Mouse (Mus musculus): ENCODE measurements around the gene Tfcp2.

Gene Tfcp2

DNA sequence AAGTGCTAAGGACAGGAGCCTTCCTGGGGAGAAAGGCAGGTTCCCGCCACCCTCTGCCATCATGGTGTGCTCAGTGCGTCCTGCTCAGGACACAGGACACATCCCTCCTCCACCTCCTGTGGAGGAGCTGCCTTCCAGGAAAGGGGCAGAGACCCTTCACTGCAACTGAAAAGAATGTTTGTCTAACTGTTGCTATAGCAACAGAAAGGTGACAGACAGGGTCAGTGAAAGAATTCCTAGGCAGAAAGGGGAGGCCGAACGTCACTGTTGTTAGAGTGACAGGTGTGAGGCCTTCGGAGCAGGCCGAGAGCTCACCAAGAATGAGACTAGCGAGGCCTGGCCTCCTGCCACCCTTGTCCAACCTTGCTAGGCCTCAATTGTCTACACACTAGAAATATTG is 65.4 kb downstream of the Tfcp2 start:
- DNase-seq (ENCODE audit: low spot score): no peak

DNA sequence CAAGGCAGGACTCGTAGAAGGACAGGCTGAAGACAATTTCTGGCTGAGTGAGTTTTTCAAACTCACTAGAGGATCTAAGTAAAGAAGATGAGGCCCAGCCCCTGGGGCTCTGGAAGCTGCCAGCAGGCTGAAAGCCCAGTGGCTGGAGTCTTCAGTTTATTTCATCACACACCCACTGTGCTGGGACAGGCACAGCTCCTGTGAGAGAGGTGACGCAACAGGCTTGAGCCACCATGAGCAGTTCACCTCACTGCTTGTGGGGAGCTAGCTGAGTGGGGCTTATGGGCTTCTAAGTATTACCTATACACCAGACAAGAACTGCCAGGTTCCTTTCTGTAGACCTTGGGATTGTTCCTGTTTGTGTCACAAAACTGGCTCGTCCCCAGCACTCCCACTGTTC is 66.2 kb downstream of the Tfcp2 start:
- DNase-seq (ENCODE audit: low spot score): no peak

DNA sequence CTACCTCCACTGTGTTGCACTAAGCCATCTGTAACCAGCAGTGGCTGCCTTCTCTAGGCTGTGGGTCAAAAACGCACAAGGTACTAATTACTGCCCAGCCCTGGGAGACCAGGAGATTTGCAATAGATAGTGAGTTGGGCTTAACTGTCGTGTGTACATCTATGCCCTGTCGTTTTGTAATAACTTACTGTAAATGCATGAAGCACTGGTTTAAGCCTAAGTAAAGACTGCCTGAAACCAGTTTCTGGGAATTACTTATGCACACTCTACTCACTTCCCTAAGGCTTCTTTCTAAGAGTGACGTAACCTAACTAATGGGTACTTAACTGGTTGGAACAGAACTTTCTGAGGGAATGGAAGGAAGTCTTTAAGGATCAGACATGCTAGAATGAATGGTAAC is 72.9 kb downstream of the Tfcp2 start:
- DNase-seq (ENCODE audit: low spot score): no peak

DNA sequence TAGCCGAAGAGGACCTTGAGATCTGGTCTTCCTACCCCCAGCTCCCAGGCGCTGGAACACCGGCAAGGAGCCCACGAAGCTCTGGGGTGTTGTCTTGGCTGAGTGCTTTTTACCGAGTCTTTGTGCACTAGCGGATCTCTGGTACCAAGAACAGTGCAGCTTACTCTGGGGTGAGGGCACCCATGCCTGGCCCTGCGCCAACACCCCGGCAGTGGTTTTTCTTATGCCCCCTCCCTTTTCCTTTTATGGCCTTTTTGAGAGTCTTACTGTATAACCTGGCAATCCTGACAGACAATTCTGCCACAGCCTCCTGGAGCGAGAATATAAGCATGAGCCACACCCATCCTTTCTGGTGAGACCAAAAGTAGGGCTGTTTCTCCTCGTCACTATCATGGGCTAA is 73.5 kb downstream of the Tfcp2 start:
- DNase-seq (ENCODE audit: low spot score): no peak

DNA sequence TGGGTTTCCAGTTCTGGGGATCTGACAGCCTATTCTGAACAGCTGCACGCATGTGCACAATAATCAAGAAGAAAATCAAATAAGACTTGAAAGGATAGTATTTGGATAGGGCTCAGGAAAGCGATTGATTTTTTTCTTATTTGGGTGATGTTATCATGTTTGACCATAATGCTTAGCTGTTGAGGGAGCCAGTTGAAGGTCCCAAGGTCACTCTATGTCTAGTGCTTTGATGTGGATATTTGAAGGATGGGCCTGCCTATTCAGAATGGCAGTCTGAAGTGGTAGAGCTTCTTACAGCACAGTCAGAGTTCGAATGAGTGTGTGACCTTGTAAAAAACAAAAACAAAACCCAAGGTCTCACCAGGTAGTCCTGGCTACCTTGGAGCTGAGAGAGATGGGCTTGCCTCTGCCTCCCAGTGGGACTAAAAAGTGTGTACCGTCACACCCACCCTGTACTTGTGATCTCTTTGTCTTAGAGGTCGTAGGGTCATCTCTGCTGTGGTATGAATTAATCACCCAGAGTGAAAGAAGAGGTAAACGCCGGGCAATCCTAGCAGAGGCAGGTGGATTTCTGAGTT is 77.8 kb downstream of the Tfcp2 start:
- no peak for DNase-seq (ENCODE audit: low spot score)

DNA sequence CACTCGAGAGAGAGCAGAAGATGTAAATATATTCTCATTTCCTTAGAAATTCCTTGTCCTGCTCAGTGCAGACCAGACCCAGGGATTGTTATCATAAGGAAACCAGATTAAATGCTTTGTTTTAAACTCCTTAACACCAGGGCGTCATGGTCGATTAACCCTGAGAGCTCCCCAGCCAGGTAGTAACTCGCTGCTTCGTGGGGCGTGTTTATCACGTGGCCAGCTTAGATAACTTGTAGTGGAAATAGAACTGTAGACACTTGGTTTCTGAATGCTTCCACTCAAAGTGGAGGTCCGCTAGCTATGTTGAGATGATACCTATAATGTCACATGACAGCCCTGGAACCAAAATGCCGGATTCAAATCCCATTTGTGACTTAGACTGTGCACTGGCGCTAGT is 81.8 kb downstream of the Tfcp2 start:
- DNase-seq (ENCODE audit: low spot score): no peak

DNA sequence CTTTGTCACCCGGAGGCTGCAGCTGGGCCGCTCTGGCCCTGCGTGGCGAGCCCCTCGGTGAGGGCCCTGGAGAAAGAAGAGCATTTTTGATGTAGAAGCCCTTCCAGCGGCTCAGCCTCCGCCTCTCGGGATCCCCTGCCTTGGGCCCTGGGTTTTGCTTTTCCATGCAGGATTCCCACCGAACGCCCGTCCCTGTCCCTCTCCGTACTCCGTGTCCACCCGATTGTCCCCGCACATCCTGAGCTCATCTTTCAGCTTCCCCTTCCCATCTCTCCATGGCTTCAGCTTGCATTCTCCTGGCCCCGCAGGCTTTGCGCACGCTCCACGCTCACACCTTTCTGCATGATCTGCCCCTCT is 82.6 kb downstream of the Tfcp2 start:
- DNase-seq (ENCODE audit: low spot score): no peak

DNA sequence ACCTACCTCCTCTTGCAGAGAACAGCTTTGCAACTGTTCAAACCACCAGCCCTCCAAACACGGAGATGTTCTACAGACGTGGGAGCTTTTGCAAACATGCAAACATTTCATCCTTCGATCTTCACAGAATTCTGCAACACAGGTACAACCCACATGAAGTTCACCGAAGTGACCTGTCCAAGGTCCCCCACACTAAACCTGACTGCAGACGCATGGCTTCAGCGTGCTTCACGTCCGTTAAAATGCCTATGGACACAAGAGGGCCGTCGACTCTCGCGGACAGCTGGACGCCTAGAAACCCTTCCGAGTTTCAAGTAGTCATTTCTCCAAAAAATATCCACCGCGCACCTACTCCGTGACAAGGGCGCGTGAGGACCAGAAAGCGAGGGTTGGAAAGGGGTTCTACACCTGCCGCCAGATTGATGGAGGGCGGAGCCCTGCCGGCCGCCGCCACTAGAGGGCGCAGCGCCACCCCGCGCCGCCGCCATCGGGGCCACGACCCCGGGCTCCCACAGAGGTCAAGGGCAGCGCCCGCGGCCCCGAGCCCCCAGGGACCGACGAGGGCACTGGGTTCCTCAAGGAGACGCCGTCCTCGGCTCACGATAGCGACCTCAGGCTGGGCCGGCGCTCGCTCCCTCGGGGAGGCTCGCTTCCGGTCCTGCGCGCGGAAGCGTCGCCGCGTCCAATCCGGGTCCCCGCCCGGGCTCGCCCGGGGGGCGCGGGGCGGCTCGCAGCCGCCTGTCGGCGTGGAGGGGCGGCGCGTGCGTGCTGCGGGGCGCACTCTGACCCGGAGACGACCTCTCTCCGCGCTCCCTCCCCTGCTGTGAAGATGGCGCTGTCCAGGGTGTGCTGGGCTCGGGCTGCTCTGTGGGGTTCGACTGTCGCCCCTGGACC is 83.3 kb downstream of the Tfcp2 start, which contains the start of gene Letmd1:
TSS of gene Letmd1 (plus strand) at position 729 of the 894 bp plus-strand sequence.
- DNase-seq (ENCODE audit: low spot score): peak; percentile 88

DNA sequence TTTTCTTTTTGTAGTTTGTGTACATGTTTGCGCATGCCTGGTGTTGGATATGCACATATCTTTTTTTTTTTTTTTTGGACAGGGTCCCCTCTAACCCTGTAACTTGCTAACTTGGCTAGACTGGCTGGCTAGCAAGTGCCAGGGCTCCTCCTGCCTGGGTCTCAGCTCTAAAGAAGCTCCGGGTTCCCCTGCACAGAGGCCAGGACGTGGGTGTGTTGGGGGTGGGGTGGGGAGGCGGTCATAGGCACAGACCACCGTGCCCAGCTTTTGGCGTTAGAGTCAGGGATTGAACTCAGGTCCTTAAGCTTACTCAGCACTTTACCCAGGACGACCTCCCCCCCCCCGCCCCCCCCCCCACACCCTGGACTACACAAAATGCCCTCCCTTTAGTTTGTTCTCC is 84.1 kb downstream of the Tfcp2 start:
- DNase-seq (ENCODE audit: low spot score): no peak

DNA sequence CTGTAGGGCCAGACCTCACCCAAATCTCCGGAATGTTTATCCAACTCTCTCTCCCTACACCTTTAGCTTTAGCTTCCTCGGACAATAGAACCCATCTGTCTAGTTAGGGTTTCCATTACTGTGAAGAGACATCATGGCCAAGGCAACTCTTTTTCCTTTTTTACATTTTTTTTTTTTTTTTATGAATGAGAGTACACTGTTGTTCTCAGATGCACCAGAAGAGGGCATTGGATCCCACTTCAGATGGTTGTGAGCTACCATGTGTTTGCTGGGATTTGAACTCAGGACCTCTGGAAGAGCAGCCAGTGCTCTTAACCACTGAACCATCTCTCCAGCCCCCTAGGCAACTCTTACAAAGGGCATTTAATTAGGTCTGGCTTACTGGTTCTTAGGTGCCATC is 86.4 kb downstream of the Tfcp2 start:
- DNase-seq (ENCODE audit: low spot score): no peak

DNA sequence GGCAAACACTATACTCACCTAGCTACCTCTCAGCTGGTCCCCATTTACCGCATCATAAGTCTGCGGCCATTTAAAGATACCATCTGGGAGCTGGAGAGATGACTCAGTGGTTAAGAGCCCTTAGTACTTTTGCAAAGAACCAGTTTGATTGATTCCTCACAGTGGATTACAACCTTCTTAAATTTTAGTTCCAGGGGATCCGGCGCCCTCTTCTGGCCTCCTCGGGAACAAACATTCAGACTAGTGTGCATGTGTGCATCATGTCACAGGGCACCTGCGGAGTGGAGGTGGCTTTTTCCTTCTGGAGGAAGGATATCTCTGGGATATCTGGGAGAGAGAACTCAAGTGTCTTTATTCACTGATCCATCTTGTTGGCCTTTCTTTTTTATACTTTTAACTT is 88.1 kb downstream of the Tfcp2 start:
- DNase-seq (ENCODE audit: low spot score): peak; percentile 68

DNA sequence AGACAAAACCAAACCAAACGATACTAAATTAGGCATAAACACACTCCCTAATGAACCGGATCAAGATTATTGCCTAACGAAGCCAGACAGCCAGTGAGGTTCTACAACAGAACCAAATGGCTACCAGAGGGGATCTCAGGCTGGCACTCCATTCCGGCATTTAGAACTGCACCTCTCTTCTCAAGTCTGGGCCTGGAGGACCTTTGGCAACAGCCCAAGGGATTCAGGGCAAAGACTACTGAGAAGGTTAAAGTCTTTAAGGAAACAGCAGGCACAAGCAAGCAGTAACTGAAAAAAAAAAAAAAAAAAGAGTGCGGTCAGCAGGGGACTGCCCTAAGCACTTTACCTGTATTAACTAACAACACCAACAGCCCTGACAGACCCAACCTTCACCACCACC is 89.7 kb downstream of the Tfcp2 start:
- DNase-seq (ENCODE audit: low spot score): peak; percentile 55

DNA sequence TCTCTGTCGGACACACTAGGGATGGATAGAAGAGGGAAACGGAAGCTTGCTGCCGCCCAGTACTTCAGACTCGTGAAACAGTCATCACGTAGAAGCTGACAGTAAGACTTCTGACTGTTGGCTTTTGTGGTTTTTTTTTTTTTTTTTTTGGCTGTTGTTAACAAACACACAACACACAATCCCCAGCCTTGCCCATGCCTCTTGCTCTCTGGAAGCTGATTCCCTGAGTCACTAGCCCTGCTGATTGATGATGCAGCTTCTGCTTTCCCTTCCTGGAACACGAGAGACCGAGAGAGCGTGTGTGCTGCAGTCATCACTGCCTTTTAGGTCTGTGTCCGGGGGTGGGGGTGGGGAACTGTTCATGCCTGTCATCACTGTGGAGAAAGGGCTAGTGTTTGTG is 90.2 kb downstream of the Tfcp2 start:
- no peak for DNase-seq (ENCODE audit: low spot score)

DNA sequence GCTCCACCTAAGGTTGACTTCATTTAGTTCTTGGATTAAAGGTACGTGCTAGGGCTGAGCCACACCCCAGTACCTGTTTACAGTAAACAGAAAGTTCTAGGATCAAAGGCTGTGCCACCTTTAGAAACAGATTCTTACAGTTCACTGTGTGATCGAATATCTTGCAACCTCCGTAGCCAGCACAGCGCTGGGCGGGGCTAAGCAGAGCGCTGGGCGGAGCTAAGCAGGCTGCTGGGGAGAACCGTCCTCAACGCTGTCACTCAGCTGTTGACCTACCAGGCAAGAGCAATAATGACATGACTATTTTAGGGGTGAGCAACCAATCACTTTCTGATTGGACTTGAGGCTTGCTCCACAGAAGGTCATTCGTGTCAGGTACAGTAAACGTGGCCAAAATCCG is 90.9 kb downstream of the Tfcp2 start:
- DNase-seq (ENCODE audit: low spot score): peak; percentile 52

DNA sequence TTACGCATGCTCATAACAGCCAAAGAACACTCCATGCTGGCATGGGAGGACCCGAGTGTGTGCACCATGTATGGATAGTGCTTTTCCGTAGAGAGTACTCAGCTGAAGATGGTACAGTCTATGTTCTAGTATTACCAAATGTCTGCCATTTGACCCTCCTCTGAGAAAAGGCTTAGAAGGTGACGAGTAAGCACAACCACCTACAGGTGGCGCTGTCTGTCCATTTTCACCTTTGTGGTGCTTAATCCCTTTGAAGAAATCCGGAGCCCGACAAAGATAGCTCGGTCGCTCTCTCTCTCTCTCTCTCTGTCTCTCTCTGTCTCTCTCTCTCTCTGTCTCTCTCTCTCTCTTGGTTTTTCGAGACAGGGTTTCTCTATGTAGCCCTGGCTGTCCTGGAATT is 93.8 kb downstream of the Tfcp2 start:
- peak; percentile 81 for DNase-seq (ENCODE audit: low spot score)

DNA sequence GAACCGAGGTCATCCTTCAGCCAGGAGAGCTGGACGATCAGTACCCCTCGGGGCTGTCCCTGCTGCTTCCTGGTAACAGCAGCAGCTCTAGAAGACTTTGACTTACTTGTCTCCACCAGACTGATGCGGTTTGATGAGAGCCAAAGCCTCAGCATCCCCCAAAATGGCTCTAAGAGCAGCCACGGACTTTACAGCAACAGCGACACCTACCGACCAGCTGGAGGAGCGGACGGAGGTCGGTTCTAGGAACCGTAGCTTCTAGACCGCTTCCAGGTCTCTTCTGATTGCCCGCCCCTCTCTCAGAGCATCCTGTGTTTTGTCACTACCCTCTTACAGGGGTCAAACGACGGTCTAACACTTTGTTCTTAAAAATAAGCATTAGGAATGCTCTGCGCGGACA is 94.5 kb downstream of the Tfcp2 start:
- DNase-seq (ENCODE audit: low spot score): peak; percentile 95

DNA sequence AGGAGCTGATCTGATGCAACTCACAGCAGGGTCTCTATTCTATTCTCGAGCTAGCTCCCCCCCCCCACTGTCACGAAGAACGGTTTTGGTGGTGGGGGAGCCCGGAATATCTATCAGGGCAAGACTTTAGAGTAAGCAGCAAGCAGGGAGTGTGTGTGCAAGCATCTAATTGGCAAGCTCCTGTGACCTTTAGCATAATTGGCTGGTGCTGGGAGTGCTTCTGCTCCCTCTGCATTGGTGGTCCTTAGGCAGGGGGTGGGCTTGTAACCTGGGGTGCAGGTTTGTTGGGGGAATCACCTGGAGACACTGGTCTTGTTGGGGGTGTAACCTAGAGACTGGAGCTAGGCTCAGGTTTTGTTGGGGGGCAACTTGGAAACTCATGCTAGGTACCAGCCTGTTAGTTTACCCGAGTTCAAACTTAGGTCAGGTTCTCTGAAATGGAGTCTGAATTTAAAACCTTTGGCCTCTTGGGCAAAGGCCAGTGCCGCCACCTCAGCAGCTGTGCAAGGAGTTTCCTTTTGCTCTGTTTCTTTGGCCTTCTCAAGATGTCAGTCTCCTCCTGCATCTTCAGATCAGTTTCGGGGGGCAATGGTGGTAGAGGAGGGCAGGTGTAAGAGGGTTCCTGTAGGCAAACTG is 95.3 kb downstream of the Tfcp2 start:
- DNase-seq (ENCODE audit: low spot score): no peak

DNA sequence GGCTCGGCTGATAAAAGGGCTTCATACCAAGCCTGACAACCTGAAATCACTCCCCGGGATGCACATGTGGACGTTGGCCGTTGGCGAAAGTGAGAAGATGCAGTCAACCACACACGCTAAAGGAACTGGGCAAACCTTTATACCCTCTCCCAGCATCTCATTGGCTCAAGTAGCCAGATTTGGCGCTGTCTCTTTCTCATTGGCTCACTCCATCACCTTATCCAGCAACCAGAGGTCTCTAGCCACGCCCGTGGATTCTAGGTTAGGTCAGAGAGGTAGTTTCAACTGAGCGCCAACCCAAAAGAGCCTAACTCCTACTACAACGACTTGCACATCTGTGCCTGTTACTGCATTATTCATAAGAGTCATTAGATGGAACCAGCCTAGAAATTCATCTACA is 99.3 kb downstream of the Tfcp2 start:
- DNase-seq (ENCODE audit: low spot score): no peak

DNA sequence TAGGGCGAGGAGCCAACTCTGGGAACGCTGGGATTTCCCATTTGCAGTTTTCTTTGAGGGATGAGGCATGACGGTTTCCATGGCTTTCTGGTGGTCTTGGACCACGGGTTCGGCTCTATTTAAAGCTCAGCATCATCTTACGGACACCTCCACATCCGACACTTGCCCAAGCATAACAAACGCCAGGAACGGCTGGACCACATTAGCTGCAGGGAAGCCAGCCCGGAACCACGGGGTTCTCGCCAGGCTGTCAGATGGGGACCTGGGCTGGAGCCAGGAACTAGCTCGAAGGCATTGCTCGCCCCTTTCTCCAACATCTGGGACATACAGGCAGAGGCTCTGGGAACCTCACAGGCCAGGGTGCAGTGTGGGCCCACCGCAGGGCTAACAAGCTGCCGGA is 100.6 kb downstream of the Tfcp2 start:
- no peak for DNase-seq (ENCODE audit: low spot score)

DNA sequence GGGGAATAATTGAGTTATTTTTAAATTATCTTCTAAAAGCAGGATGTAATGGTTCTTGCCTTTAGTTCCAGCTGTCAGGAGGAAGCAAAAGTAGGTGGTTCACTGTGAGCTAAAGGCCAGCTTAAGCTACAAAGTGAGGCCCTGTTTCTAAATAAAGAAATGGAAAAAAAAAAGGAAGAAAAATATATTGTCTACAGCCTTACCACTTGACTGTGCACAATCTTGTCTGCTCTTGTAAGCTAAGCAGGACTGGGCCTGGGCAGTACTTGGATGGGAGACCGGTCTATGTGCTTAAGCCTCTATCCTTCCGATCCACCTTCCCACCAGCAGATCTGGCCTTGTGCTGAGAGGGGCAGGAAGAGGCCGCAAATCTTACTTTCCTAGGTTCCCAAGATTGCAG is 102.3 kb downstream of the Tfcp2 start:
- DNase-seq (ENCODE audit: low spot score): no peak

DNA sequence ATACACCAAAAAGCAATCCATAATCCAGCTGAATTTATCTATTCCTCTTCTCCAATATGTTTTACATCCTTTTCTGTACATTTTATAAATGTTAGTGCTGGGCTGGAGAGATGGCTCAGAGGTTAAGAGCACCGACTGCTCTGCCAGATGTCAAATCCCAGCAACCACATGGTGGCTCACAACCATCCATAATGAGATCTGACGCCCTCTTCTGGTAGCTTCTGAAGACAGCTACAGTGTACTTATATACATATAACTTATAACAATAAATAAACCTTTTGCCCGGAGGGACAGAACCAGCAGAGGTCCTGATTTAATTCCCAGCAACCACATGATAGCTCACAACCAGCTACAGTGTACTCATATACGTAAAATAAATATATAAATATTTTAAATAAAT is 103.2 kb downstream of the Tfcp2 start:
- DNase-seq (ENCODE audit: low spot score): no peak
